In genomic region chr2:90572126-90572525, GRCm38 (mm10) we compare ENCODE assay signal across 29 mouse cellular contexts. TPM values are rescaled to one million over a fixed set of nuclear protein-coding genes. Genes with fewer than 3 reads are reported as not detected.
DNase-seq lines count a peak whose midpoint lies in the region; ATAC-seq and TF ChIP-seq lines count a peak whose summit lies in the region.
"Had no signal": no experiment of that assay in that cellular context is flagged by ENCODE, and none has a peak within 500 bp of the region (broad histone marks: within the 10 kb centered on the region; RNA-seq: fewer than 3 reads in every experiment).

No protein-coding gene starts in this region.

- no peak overlapping the region for H3K27ac ChIP-seq in intestine, embryonic 14.5 days (ENCODE audit: low read depth)
- H3K27ac ChIP-seq in intestine, embryonic 16.5 days (ENCODE audit: low read length): no peak overlapping the region
- H3K27ac ChIP-seq in kidney, embryonic 15.5 days: 0 out of 2 replicates have a peak overlapping the region, but pooled peaks have one; percentile 13
- H3K27ac ChIP-seq in kidney, adult 2 months (ENCODE audit: insufficient read depth, low read depth, low read length): no peak overlapping the region
- H3K27ac ChIP-seq in midbrain, embryonic 11.5 days (ENCODE audit: low read depth, low read length): no peak overlapping the region
- no peak overlapping the region for H3K27ac ChIP-seq in midbrain, embryonic 14.5 days (replicated peaks; ENCODE audit: low read depth, low read length)
- H3K27ac ChIP-seq: embryonic facial prominence, embryonic 10.5 days; embryonic facial prominence, embryonic 15.5 days; forebrain, embryonic 12.5 days; hindbrain, embryonic 12.5 days; hindbrain, postnatal 0 days; limb, embryonic 12.5 days; liver, embryonic 14.5 days; lung, embryonic 15.5 days; midbrain, embryonic 15.5 days; stomach, postnatal 0 days had no signal

- no peaks in the 10 kb centered on the region for H3K9me3 ChIP-seq in intestine, embryonic 14.5 days (ENCODE audit: control insufficient read depth, low read length)
- no peaks in the 10 kb centered on the region for H3K9me3 ChIP-seq in intestine, embryonic 16.5 days (ENCODE audit: control insufficient read depth, low read length)
- no peaks in the 10 kb centered on the region for H3K9me3 ChIP-seq in kidney, embryonic 15.5 days (replicated peaks)
- no peaks in the 10 kb centered on the region for H3K9me3 ChIP-seq in midbrain, embryonic 11.5 days (ENCODE audit: control insufficient read depth, low read length)
- no peaks in the 10 kb centered on the region for H3K9me3 ChIP-seq in midbrain, embryonic 14.5 days (ENCODE audit: control insufficient read depth, low read length)
- H3K9me3 ChIP-seq: embryonic facial prominence, embryonic 10.5 days; embryonic facial prominence, embryonic 15.5 days; forebrain, embryonic 12.5 days; hindbrain, embryonic 12.5 days; limb, embryonic 12.5 days; lung, embryonic 15.5 days; midbrain, embryonic 15.5 days had no signal

- no peak for TF ChIP-seq CTCF in kidney, adult 2 months (conservative IDR thresholded peaks at IDR 0.05; ENCODE audit: insufficient read depth, insufficient read length, low read depth, low read length)

- no peak for TF ChIP-seq POLR2A in kidney, adult 2 months (IDR thresholded peaks at IDR 0.05; ENCODE audit: low read depth, low read length)

- DNase-seq in cerebellum, adult 11-12 months: peak; percentile 17
- DNase-seq in cerebellum, postnatal 10 days: no peak
- peak; percentile 53 for DNase-seq in intestine, embryonic 14.5 days (ENCODE audit: low spot score)
- no peak for DNase-seq in kidney, adult 2 months
- DNase-seq in midbrain, embryonic 11.5 days (ENCODE audit: low spot score, missing footprints): peak; percentile 80
- no peak for DNase-seq in midbrain, embryonic 14.5 days
- DNase-seq: adrenal gland, adult 2 months; adrenal gland, postnatal 36 days; forebrain, postnatal 0 days; lung, postnatal 36 days; right cerebral cortex, adult 18-20 months; right cerebral cortex, postnatal 4 days; thymus, adult 18-20 months; thymus, postnatal 25 days had no signal

- no peak for ATAC-seq in intestine, embryonic 14.5 days (replicated peaks; ENCODE audit: low FRiP score, low TSS enrichment, low read depth)
- no peak for ATAC-seq in intestine, embryonic 16.5 days
- ATAC-seq in kidney, embryonic 15.5 days (replicated peaks; ENCODE audit: low FRiP score): no peak; the same call in 1 of the 2 replicates
- no peak for ATAC-seq in midbrain, embryonic 11.5 days (ENCODE audit: low FRiP score)
- no peak for ATAC-seq in midbrain, embryonic 14.5 days (ENCODE audit: low FRiP score, low TSS enrichment)
- ATAC-seq: activated CD4-positive, CD25-positive, alpha-beta regulatory T cell, adult 4 months; forebrain, postnatal 0 days; hindbrain, postnatal 0 days; intestine, postnatal 0 days; midbrain, embryonic 15.5 days had no signal

- no peak overlapping the region for H3K4me3 ChIP-seq in intestine, embryonic 14.5 days (ENCODE audit: low read depth, low read length)
- H3K4me3 ChIP-seq in intestine, embryonic 16.5 days (ENCODE audit: low read length): no peak overlapping the region
- H3K4me3 ChIP-seq in kidney, embryonic 15.5 days (replicated peaks): no peak overlapping the region
- H3K4me3 ChIP-seq in kidney, adult 2 months (ENCODE audit: insufficient read depth, low read depth, low read length): no peak overlapping the region
- H3K4me3 ChIP-seq in midbrain, embryonic 11.5 days (ENCODE audit: low read depth, low read length): no peak overlapping the region
- H3K4me3 ChIP-seq in midbrain, embryonic 14.5 days (replicated peaks; ENCODE audit: low read depth, low read length): no peak overlapping the region
- H3K4me3 ChIP-seq: embryonic facial prominence, embryonic 10.5 days; embryonic facial prominence, embryonic 15.5 days; forebrain, embryonic 12.5 days; hindbrain, embryonic 12.5 days; limb, embryonic 12.5 days; lung, embryonic 15.5 days; midbrain, embryonic 15.5 days had no signal

- no peaks in the 10 kb centered on the region for H3K36me3 ChIP-seq in intestine, embryonic 14.5 days (ENCODE audit: control insufficient read depth, insufficient read depth, low read length)
- H3K36me3 ChIP-seq in intestine, embryonic 16.5 days (ENCODE audit: control insufficient read depth, insufficient read depth, low read length): no peaks in the 10 kb centered on the region
- no peaks in the 10 kb centered on the region for H3K36me3 ChIP-seq in kidney, embryonic 15.5 days
- H3K36me3 ChIP-seq in kidney, adult 2 months (ENCODE audit: control insufficient read depth, insufficient read depth, low read length): no peaks in the 10 kb centered on the region
- no peaks in the 10 kb centered on the region for H3K36me3 ChIP-seq in midbrain, embryonic 11.5 days (ENCODE audit: control insufficient read depth, insufficient read depth, low read length)
- H3K36me3 ChIP-seq in midbrain, embryonic 14.5 days (ENCODE audit: control insufficient read depth, insufficient read depth, low read length): no peaks in the 10 kb centered on the region
- H3K36me3 ChIP-seq: embryonic facial prominence, embryonic 10.5 days; embryonic facial prominence, embryonic 15.5 days; forebrain, embryonic 12.5 days; hindbrain, embryonic 12.5 days; limb, embryonic 12.5 days; lung, embryonic 15.5 days; midbrain, embryonic 15.5 days had no signal

- H3K9ac ChIP-seq in intestine, embryonic 14.5 days (ENCODE audit: low read length): no peak overlapping the region
- H3K9ac ChIP-seq in intestine, embryonic 16.5 days (ENCODE audit: low read depth, low read length): no peak overlapping the region
- H3K9ac ChIP-seq in kidney, embryonic 15.5 days: no peak overlapping the region
- H3K9ac ChIP-seq in midbrain, embryonic 11.5 days (ENCODE audit: low read length): no peak overlapping the region
- H3K9ac ChIP-seq in midbrain, embryonic 14.5 days (replicated peaks; ENCODE audit: low read length): no peak overlapping the region
- H3K9ac ChIP-seq: embryonic facial prominence, embryonic 15.5 days; forebrain, embryonic 12.5 days; forebrain, postnatal 0 days; hindbrain, embryonic 12.5 days; limb, embryonic 12.5 days; liver, embryonic 14.5 days; lung, embryonic 15.5 days; midbrain, embryonic 15.5 days had no signal

- peaks cover 9% of the 10 kb centered on the region for H3K4me1 ChIP-seq in intestine, embryonic 14.5 days (replicated peaks; ENCODE audit: control insufficient read depth, insufficient read depth, low read length)
- peaks cover 8% of the 10 kb centered on the region for H3K4me1 ChIP-seq in intestine, embryonic 16.5 days (ENCODE audit: control insufficient read depth, insufficient read depth, low read length)
- peaks cover 24% of the 10 kb centered on the region for H3K4me1 ChIP-seq in kidney, embryonic 15.5 days
- H3K4me1 ChIP-seq in kidney, adult 2 months (ENCODE audit: control insufficient read depth, insufficient read depth, low read length): peaks cover 18% of the 10 kb centered on the region
- no peaks in the 10 kb centered on the region for H3K4me1 ChIP-seq in midbrain, embryonic 11.5 days (ENCODE audit: control insufficient read depth, insufficient read depth, low read length)
- H3K4me1 ChIP-seq in midbrain, embryonic 14.5 days (ENCODE audit: control insufficient read depth, insufficient read depth, low read length): no peaks in the 10 kb centered on the region
- H3K4me1 ChIP-seq: forebrain, embryonic 12.5 days had no signal

- no peak overlapping the region for H3K4me2 ChIP-seq in intestine, embryonic 14.5 days (ENCODE audit: low read length)
- no peak overlapping the region for H3K4me2 ChIP-seq in intestine, embryonic 16.5 days (ENCODE audit: low read depth, low read length)
- H3K4me2 ChIP-seq in kidney, embryonic 15.5 days: no peak overlapping the region
- H3K4me2 ChIP-seq in midbrain, embryonic 11.5 days: no peak overlapping the region
- H3K4me2 ChIP-seq in midbrain, embryonic 14.5 days (ENCODE audit: low read length): no peak overlapping the region
- H3K4me2 ChIP-seq: embryonic facial prominence, embryonic 15.5 days; forebrain, embryonic 12.5 days; hindbrain, embryonic 12.5 days; limb, embryonic 12.5 days; lung, embryonic 15.5 days; midbrain, embryonic 15.5 days had no signal

- no peaks in the 10 kb centered on the region for H3K27me3 ChIP-seq in intestine, embryonic 14.5 days (replicated peaks; ENCODE audit: control insufficient read depth, insufficient read depth, low read length)
- H3K27me3 ChIP-seq in intestine, embryonic 16.5 days (replicated peaks; ENCODE audit: control insufficient read depth, insufficient read depth, low read length): no peaks in the 10 kb centered on the region
- H3K27me3 ChIP-seq in kidney, embryonic 15.5 days: no peaks in the 10 kb centered on the region
- no peaks in the 10 kb centered on the region for H3K27me3 ChIP-seq in kidney, adult 2 months (replicated peaks; ENCODE audit: control insufficient read depth, insufficient read depth, low read length)
- no peaks in the 10 kb centered on the region for H3K27me3 ChIP-seq in midbrain, embryonic 11.5 days (ENCODE audit: control insufficient read depth, insufficient read depth, low read length)
- H3K27me3 ChIP-seq in midbrain, embryonic 14.5 days (ENCODE audit: control insufficient read depth, insufficient read depth, low read length): no peaks in the 10 kb centered on the region
- H3K27me3 ChIP-seq: CH12.LX; embryonic facial prominence, embryonic 15.5 days; forebrain, embryonic 12.5 days; hindbrain, embryonic 12.5 days; lung, embryonic 15.5 days; midbrain, embryonic 15.5 days had no signal

- WGBS in intestine, embryonic 14.5 days: 22% methylated on average over 5 of the region's 5 CpGs
- 39% methylated on average over 5 of the region's 5 CpGs for WGBS in intestine, embryonic 16.5 days
- 29% methylated on average over 5 of the region's 5 CpGs for WGBS in kidney, embryonic 15.5 days
- 30% methylated on average over 5 of the region's 5 CpGs for WGBS in kidney, adult 2 months
- WGBS in midbrain, embryonic 11.5 days: 79% methylated on average over 5 of the region's 5 CpGs
- WGBS in midbrain, embryonic 14.5 days: 81% methylated on average over 5 of the region's 5 CpGs

RNA-seq across cellular contexts. Expression of gene Ptprj, which starts 8.3 kb away (rescaled TPM):
- polyA plus RNA-seq in intestine, embryonic 14.5 days (2014; fragmentation: Nextera tagmentation; extraction: Ambion mirVana): 8.3 and 8.5 TPM in 2 replicates
- 3.5 TPM in 2 replicates for polyA plus RNA-seq in intestine, embryonic 16.5 days (2015; fragmentation: Nextera tagmentation; extraction: Ambion mirVana)
- polyA plus RNA-seq in kidney, embryonic 15.5 days (2015; fragmentation: Nextera tagmentation; extraction: Ambion mirVana): 6.5 and 7.1 TPM in 2 replicates
- 18.9 and 23.2 TPM in 2 replicates for polyA plus RNA-seq in kidney, adult 2 months (2012; rRNA removed)
- 2.9 and 3.1 TPM in 2 replicates for polyA plus RNA-seq in midbrain, embryonic 11.5 days (2014; fragmentation: Nextera tagmentation; extraction: Ambion mirVana)
- polyA plus RNA-seq in midbrain, embryonic 14.5 days (2014; fragmentation: Nextera tagmentation; extraction: Ambion mirVana): 7.1 and 7.2 TPM in 2 replicates

Comparison
In these comparisons a context has a peak if more than half of its experiments do, and no peak if none do; other contexts are left out.
1. DNase-seq: peak in cerebellum, adult 11-12 months (single experiment), intestine, embryonic 14.5 days (single experiment) and midbrain, embryonic 11.5 days (single experiment); none in cerebellum, postnatal 10 days (0 of 2), kidney, adult 2 months (single experiment) and midbrain, embryonic 14.5 days (single experiment).